Mouse (Mus musculus) hindbrain, postnatal 0 days (tissue): ENCODE data around the gene Ntm. TPM values are rescaled to one million over a fixed set of nuclear protein-coding genes. Genes with fewer than 3 reads are reported as not detected.
A peak's percentile ranks its signal among the peaks of the same experiment; 100 is the strongest.

Experiments used
- ATAC-seq: fragments of 200-750 bp; cut with Nextera tagmentation; 2 replicates; pipeline ENCODE4 v1.8.0; 2017; ENCODE audit warnings: mild to moderate bottlenecking, moderate TSS enrichment, moderate library complexity
- DNase-seq: peaks from one replicate; pipeline ENCODE4 v3.0.0-alpha.2; 2015; ENCODE audit warnings: low spot score
- H3K27ac ChIP-seq: fragments of 300-500 bp; sonication (generic); 2 replicates; pipeline ENCODE4 v1.5.1; 2014; ENCODE audit warnings: mild to moderate bottlenecking
- H3K27me3 ChIP-seq: fragments of 300-500 bp; sonication (generic); 2 replicates; pipeline ENCODE4 v1.6.1; 2014; ENCODE audit warnings: low read length, mixed read lengths; ENCODE audit not compliant: insufficient read depth
- H3K36me3 ChIP-seq: fragments of 300-500 bp; sonication (generic); 2 replicates; pipeline ENCODE4 v1.6.1; 2014; ENCODE audit warnings: low read length, mixed read lengths; ENCODE audit not compliant: insufficient read depth
- H3K4me1 ChIP-seq: fragments of 300-500 bp; sonication (generic); 2 replicates; pipeline ENCODE4 v1.6.1; 2014; ENCODE audit warnings: antibody characterized with exemption, low read length, mixed read lengths; ENCODE audit not compliant: insufficient read depth
- H3K4me2 ChIP-seq: fragments of 300-500 bp; sonication (generic); 2 replicates; pipeline ENCODE4 v1.6.1; 2014; ENCODE audit warnings: low read depth, mild to moderate bottlenecking, low read length, moderate library complexity, mixed read lengths
- H3K4me3 ChIP-seq: fragments of 300-500 bp; sonication (generic); 2 replicates; pipeline ENCODE4 v1.5.1; 2014; ENCODE audit warnings: low read length
- H3K9ac ChIP-seq: fragments of 300-500 bp; sonication (generic); replicated peaks from 2 replicates; pipeline ENCODE4 v1.6.1; 2014; ENCODE audit warnings: mild to moderate bottlenecking, low read length, moderate library complexity, mixed read lengths
- H3K9me3 ChIP-seq: fragments of 300-500 bp; sonication (generic); 2 replicates; pipeline ENCODE4 v1.6.1; 2016; ENCODE audit warnings: low read length, mixed read lengths
- CTCF ChIP-seq: IDR thresholded peaks from 2 replicates; pipeline ENCODE4 v1.5.1; 2016; ENCODE audit warnings: antibody characterized with exemption, control low read depth, low read depth
- WGBS: fragments of 180-500 bp; shearing (Covaris S2); extraction: QIAGEN DNeasy Blood & Tissue Kit; methylation state at CpG from one replicate; pipeline ENCODE4 v1.1.7; 2014; 5-methylcytosine and 5-hydroxymethylcytosine counted together
- polyA plus RNA-seq: library from polyadenylated mRNA; unstranded; fragments of >200 nt; fragmentation: Nextera tagmentation; extraction: Ambion mirVana; gene quantifications from 2 replicates; pipeline ENCODE4 v1.2.1, GENCODE M21; 2015
- total RNA-seq: library from RNA; depleted of rRNA; stranded (reverse); fragments of >200 nt; gene quantifications from 2 replicates; pipeline ENCODE4 v1.2.3, GENCODE M21; 2014

Gene Ntm
- total and polyA plus RNA-seq, 2 experiments from 2014 or later: 208 to 268 TPM

DNA sequence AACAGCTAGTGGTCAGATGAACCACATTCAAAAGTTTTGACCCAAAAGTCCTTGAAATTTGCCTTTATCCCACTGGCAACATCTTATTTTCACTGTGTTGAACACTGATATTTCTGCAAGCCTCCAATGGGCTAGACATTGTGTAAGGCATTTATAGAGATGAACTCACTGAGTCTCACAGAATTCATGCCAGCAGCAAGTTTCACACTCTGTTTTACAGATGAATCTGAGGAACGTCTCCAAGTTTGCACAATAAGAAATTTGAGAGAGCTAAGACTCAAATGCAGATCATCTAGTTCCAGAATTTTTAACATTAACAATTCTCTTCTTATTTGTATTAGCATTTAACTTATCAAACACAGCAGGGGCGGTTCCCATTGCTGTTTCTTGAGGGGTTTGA lies 203.9 kb downstream of the Ntm start:
- ATAC-seq: no peak
- no peaks in the 10 kb centered on the region for H3K36me3 ChIP-seq
- no peak overlapping the region for H3K4me2 ChIP-seq
- 78% methylated on average over 2 of the region's 2 CpGs for WGBS
- no peak for DNase-seq
- H3K9ac ChIP-seq: no peak overlapping the region
- no peaks in the 10 kb centered on the region for H3K9me3 ChIP-seq
- H3K4me1 ChIP-seq: peaks cover 21% of the 10 kb centered on the region
- H3K27me3 ChIP-seq: no peaks in the 10 kb centered on the region
- no peak overlapping the region for H3K4me3 ChIP-seq
- no peak for TF ChIP-seq CTCF
- H3K27ac ChIP-seq: no peak overlapping the region

DNA sequence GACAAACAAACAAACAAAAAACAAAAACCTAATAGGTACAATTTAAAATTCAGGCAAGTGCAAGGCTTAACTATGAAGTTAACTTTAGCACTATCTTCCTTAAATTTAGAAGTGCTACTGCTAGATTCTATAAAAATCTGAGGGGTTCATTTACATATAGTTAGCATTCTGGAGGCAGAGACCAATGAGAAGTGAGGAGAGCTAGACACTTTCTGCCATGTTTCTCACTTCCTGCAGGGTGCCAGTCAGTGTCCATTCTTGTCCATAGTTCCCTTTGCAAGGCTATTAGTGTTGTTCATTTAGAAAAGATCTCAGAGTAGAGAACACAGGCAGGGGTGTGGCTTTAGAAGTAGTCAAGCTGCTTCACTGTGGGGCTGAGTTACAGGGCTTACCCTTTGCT lies 208.6 kb downstream of the Ntm start:
- TF ChIP-seq CTCF: no peak
- H3K27ac ChIP-seq: no peak overlapping the region
- no peaks in the 10 kb centered on the region for H3K9me3 ChIP-seq
- no peak overlapping the region for H3K9ac ChIP-seq
- H3K4me2 ChIP-seq: no peak overlapping the region
- H3K4me3 ChIP-seq: no peak overlapping the region
- H3K4me1 ChIP-seq: peaks cover 16% of the 10 kb centered on the region
- DNase-seq: no peak
- H3K36me3 ChIP-seq: no peaks in the 10 kb centered on the region
- no peak for ATAC-seq
- H3K27me3 ChIP-seq: no peaks in the 10 kb centered on the region

DNA sequence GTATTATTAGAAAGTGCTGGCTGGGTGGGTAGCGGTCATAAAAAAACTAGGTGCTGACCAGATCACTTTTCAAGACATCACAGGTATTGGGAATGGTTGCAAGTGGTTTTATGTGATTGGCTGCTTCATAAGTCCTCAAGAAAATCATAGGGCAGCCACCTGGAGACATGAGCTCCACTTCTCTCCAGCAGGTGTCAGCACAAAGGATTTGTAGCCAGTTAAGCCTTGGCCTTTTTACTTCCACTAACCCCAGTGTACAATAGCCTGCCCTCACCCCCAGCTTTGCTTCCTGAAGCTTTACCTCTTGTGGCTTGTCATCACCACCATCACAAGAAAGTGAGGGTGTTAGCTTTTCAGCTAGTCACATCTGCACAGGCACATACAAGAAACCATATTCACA lies 211.5 kb downstream of the Ntm start:
- Histone ChIP-seq H3K27me3 (no peaks in the 10 kb centered on the region), H3K4me3 (no peak overlapping the region), H3K9me3 (no peaks in the 10 kb centered on the region), H3K4me2 (no peak overlapping the region), H3K9ac (no peak overlapping the region), H3K4me1 (peaks cover 16% of the 10 kb centered on the region), H3K36me3 (no peaks in the 10 kb centered on the region), H3K27ac (no peak overlapping the region)
- ATAC-seq: 0 out of 2 replicates have a peak, but pooled peaks have one; percentile 35
- TF ChIP-seq CTCF: peak; percentile 67
- peak; percentile 60 for DNase-seq
- 69% methylated on average over 1 of the region's 1 CpGs for WGBS

- no peak for TF ChIP-seq CTCF
- H3K9me3 ChIP-seq: no peaks in the 10 kb centered on the region
- peak overlapping the region; percentile 51 for H3K27ac ChIP-seq
- no peaks in the 10 kb centered on the region for H3K36me3 ChIP-seq
- peaks cover 16% of the 10 kb centered on the region for H3K4me1 ChIP-seq
- ATAC-seq (peak; percentile 70), DNase-seq (peak; percentile 75)
- H3K4me3 ChIP-seq: peak overlapping the region; percentile 28
- H3K9ac ChIP-seq: peak overlapping the region; percentile 3; the same call in 1 of the 2 replicates
- no peaks in the 10 kb centered on the region for H3K27me3 ChIP-seq
- H3K4me2 ChIP-seq: peak overlapping the region; percentile 57
- 11% methylated on average over 15 of the region's 15 CpGs for WGBS
Observed at GRCm38 (mm10) chr9:29750371-29751014, 212.4 kb downstream of the Ntm start.

DNA sequence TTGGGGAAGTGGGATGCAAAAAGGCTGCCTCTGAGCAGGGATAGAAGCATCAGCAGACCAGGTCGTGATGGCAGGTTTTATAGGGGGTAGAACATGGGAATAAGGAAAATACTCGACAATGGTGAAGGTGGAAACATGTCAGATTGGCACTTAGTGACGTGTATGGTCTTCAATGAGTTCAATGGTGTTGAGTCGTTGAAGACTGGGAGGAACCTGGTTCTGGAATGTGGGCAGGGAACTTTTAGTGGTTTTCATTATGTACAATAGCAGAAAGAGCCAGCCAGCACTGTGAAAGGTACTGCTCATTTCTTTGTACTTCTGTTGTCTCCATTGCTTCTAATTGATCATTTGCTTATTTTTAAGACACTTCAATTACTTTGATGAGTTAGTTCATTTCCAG lies 214.9 kb downstream of the Ntm start:
- Histone ChIP-seq H3K9me3 (no peaks in the 10 kb centered on the region), H3K27ac (no peak overlapping the region), H3K9ac (no peak overlapping the region), H3K4me1 (peaks cover 16% of the 10 kb centered on the region), H3K4me3 (no peak overlapping the region), H3K36me3 (no peaks in the 10 kb centered on the region), H3K4me2 (no peak overlapping the region), H3K27me3 (no peaks in the 10 kb centered on the region)
- no peak for DNase-seq
- no peak for TF ChIP-seq CTCF
- ATAC-seq: no peak
- 76% methylated on average over 4 of the region's 4 CpGs for WGBS

DNA sequence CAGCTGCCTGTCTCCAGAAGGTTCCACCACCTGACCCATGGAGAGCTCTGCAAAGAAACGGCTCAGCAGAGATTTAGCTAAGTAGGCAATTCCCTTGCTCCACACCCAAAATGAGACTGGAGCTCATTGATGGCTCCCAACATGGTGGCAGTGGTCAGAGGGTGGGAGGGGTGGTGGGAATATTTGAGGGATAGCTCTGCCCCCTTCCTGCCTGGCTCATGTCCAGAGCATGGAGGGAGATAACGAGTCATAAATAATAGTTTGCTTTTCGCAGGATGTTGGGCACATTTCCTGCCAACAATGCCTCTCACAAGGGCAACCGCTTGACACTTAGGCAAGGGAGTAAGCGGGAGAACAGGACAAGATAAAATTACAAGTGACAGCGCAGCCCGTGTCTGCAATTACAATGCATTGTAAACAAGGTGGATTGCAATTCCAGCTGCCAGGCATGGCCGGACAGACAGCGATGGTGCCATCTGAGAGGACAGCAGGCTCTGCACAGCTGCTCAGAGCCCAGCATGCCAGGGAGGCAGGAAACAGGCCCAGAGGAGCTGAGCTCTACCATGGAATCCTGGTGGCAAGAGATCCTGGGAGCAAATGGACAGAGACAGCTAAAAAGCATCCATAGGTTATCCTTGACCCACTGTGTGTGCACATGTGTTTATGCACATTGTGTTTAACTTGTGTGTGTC lies 224.0 kb downstream of the Ntm start:
- H3K4me2 ChIP-seq: no peak overlapping the region
- no peak for DNase-seq
- no peaks in the 10 kb centered on the region for H3K4me1 ChIP-seq
- H3K36me3 ChIP-seq: no peaks in the 10 kb centered on the region
- ATAC-seq: no peak
- H3K9ac ChIP-seq: no peak overlapping the region
- no peaks in the 10 kb centered on the region for H3K27me3 ChIP-seq
- H3K27ac ChIP-seq: no peak overlapping the region
- TF ChIP-seq CTCF: no peak
- H3K4me3 ChIP-seq: no peak overlapping the region
- WGBS: 58% methylated on average over 9 of the region's 9 CpGs
- no peaks in the 10 kb centered on the region for H3K9me3 ChIP-seq

- Histone ChIP-seq H3K27ac (no peak overlapping the region), H3K9ac (no peak overlapping the region), H3K4me3 (no peak overlapping the region), H3K36me3 (no peaks in the 10 kb centered on the region), H3K27me3 (no peaks in the 10 kb centered on the region), H3K4me1 (no peaks in the 10 kb centered on the region), H3K9me3 (no peaks in the 10 kb centered on the region), H3K4me2 (no peak overlapping the region)
- DNase-seq: no peak
- no peak for TF ChIP-seq CTCF
- WGBS: 28% methylated on average over 3 of the region's 3 CpGs
- ATAC-seq: no peak
Observed at GRCm38 (mm10) chr9:29736031-29736430, 226.9 kb downstream of the Ntm start.
